Mouse (Mus musculus): Measurements from ENCODE around the gene Slc9a9. TPM values are rescaled to one million over a fixed set of nuclear protein-coding genes. Genes with fewer than 3 reads are reported as not detected.

Slc9a9 gene
- polyA plus RNA-seq, 1 experiment from 2014 or later: 5.1 TPM

- H3K27ac ChIP-seq (replicated peaks): no peak overlapping the region
- no peak overlapping the region for H3K4me3 ChIP-seq
- H3K4me2 ChIP-seq: no peak overlapping the region
- 53% methylated on average over 12 of the region's 12 CpGs for WGBS
- H3K9me3 ChIP-seq: no peaks in the 10 kb centered on the region
- H3K27me3 ChIP-seq: no peaks in the 10 kb centered on the region
- no peak for ATAC-seq (ENCODE audit: low FRiP score, low read depth)
- H3K9ac ChIP-seq: no peak overlapping the region
- H3K36me3 ChIP-seq: no peaks in the 10 kb centered on the region
- no peaks in the 10 kb centered on the region for H3K4me1 ChIP-seq (replicated peaks)
Measured at GRCm38 (mm10) chr9:95113157-95114135, 443.7 kb downstream of the Slc9a9 start.

GRCm38 (mm10) chr9:95120062-95120461, 450.4 kb downstream of the Slc9a9 start:
- no peak overlapping the region for H3K9ac ChIP-seq
- 65% methylated on average over 4 of the region's 4 CpGs for whole genome bisulfite sequencing
- no peaks in the 10 kb centered on the region for H3K27me3 ChIP-seq
- no peak for ATAC-seq (ENCODE audit: low FRiP score, low read depth)
- H3K4me3 ChIP-seq: no peak overlapping the region
- no peaks in the 10 kb centered on the region for H3K9me3 ChIP-seq
- H3K27ac ChIP-seq (replicated peaks): no peak overlapping the region
- no peaks in the 10 kb centered on the region for H3K36me3 ChIP-seq
- H3K4me1 ChIP-seq (replicated peaks): peaks cover 17% of the 10 kb centered on the region; the same call in 1 of the 2 replicates
- no peak overlapping the region for H3K4me2 ChIP-seq

DNA sequence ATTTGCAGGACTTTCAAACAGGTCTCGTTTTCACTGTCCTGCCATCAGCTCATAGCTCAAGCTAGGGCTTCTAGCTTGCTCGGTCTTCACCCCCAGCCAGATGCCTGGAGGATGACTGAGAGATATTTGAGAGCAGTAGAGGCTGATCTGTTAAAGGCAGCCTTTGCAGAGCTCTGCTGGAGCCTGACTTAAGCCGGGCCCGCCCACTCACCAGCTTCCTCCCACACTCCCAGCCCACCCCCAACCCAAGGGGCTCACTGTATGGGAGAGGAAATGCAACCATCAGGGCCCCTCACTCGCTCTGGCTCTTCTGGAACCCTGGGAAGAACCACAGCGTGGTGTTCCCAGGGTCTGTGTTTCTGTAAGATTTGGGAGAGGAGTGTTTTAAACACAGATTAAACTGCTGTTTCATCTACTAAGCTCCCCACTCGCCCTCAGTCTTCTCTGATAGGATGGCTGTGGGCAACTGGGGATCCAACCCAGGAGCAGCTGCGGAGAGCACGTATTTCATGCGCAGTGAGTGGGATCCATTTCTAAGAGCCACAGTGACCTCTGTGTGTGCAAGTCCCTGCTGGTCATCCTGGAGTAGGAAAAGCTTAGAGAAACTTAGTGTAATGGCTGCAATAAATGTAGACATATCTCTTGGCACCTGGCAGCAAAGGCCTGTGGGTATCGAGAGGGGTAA, 451.6 kb downstream of the Slc9a9 start:
- no peak overlapping the region for H3K4me2 ChIP-seq
- 39% methylated on average over 11 of the region's 11 CpGs for WGBS
- H3K4me1 ChIP-seq (replicated peaks): peaks cover 17% of the 10 kb centered on the region; the same call in 1 of the 2 replicates
- no peaks in the 10 kb centered on the region for H3K36me3 ChIP-seq
- H3K9me3 ChIP-seq: no peaks in the 10 kb centered on the region
- peak; percentile 43; the same call in 1 of the 2 replicates for ATAC-seq (ENCODE audit: low FRiP score, low read depth)
- no peaks in the 10 kb centered on the region for H3K27me3 ChIP-seq
- H3K4me3 ChIP-seq: no peak overlapping the region
- no peak overlapping the region for H3K9ac ChIP-seq
- no peak overlapping the region for H3K27ac ChIP-seq (replicated peaks)

GRCm38 (mm10) chr9:95125683-95126082, 456.0 kb downstream of the Slc9a9 start:
- Histone ChIP-seq H3K4me1 (replicated peaks) (peaks cover 6% of the 10 kb centered on the region; the same call in 1 of the 2 replicates), H3K27ac (replicated peaks) (no peak overlapping the region), H3K9me3 (no peaks in the 10 kb centered on the region), H3K4me3 (no peak overlapping the region), H3K36me3 (no peaks in the 10 kb centered on the region), H3K9ac (no peak overlapping the region), H3K4me2 (no peak overlapping the region), H3K27me3 (no peaks in the 10 kb centered on the region)
- ATAC-seq (ENCODE audit: low FRiP score, low read depth): no peak
- 77% methylated on average over 1 of the region's 1 CpGs for WGBS

- Histone ChIP-seq H3K4me1 (replicated peaks) (no peaks in the 10 kb centered on the region), H3K9me3 (no peaks in the 10 kb centered on the region), H3K27me3 (no peaks in the 10 kb centered on the region), H3K9ac (no peak overlapping the region), H3K4me3 (no peak overlapping the region), H3K4me2 (no peak overlapping the region), H3K27ac (replicated peaks) (no peak overlapping the region), H3K36me3 (no peaks in the 10 kb centered on the region)
- ATAC-seq (ENCODE audit: low FRiP score, low read depth): no peak
- WGBS: 87% methylated on average over 2 of the region's 2 CpGs
Measured at GRCm38 (mm10) chr9:95127774-95128173, 458.1 kb downstream of the Slc9a9 start.

- WGBS: 91% methylated on average over 10 of the region's 10 CpGs
- H3K27ac ChIP-seq (replicated peaks): no peak overlapping the region
- no peaks in the 10 kb centered on the region for H3K27me3 ChIP-seq
Measured at GRCm38 (mm10) chr9:95149206-95149729, 479.6 kb downstream of the Slc9a9 start.

DNA sequence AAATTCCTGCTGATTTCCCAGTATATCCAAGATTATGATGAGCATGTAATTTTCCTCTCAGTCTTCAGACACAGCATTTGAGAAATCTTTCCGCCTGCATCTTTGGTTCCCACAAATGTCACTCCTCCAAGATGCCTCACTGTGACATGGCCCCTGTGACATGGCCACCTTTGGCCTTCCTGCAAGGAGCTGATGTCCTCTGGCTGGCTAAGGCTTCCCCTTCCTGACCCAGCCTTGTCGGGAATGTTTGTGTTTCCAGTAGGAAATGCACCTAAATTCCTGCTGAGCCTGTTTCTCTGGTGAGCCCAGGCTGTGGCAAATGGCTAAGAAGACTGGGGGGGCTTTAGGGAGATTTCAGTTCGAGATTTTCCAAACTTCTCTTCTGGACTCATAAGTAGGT, 480.4 kb downstream of the Slc9a9 start:
- H3K4me2 ChIP-seq: no peak overlapping the region
- no peaks in the 10 kb centered on the region for H3K36me3 ChIP-seq
- H3K4me3 ChIP-seq: no peak overlapping the region
- H3K27ac ChIP-seq (replicated peaks): no peak overlapping the region
- H3K4me1 ChIP-seq (replicated peaks): no peaks in the 10 kb centered on the region
- H3K9ac ChIP-seq: no peak overlapping the region
- no peak for ATAC-seq (ENCODE audit: low FRiP score, low read depth)
- H3K9me3 ChIP-seq: no peaks in the 10 kb centered on the region
- 57% methylated on average over 3 of the region's 3 CpGs for WGBS
- H3K27me3 ChIP-seq: no peaks in the 10 kb centered on the region

More at GRCm38 (mm10) chr9:95149206-95149729, 479.6 kb downstream of the Slc9a9 start:
- Histone ChIP-seq H3K36me3 (no peaks in the 10 kb centered on the region), H3K4me1 (replicated peaks) (no peaks in the 10 kb centered on the region), H3K9me3 (no peaks in the 10 kb centered on the region), H3K9ac (no peak overlapping the region), H3K4me2 (no peak overlapping the region), H3K4me3 (no peak overlapping the region)
- ATAC-seq (ENCODE audit: low FRiP score, low read depth): no peak

- H3K27me3 ChIP-seq: no peaks in the 10 kb centered on the region
- H3K36me3 ChIP-seq: no peaks in the 10 kb centered on the region
- H3K9ac ChIP-seq: no peak overlapping the region
- no peak overlapping the region for H3K4me2 ChIP-seq
- ATAC-seq (ENCODE audit: low FRiP score, low read depth): no peak
- no peaks in the 10 kb centered on the region for H3K9me3 ChIP-seq
- 67% methylated on average over 3 of the region's 3 CpGs for WGBS
- no peak overlapping the region for H3K4me3 ChIP-seq
- H3K27ac ChIP-seq (replicated peaks): no peak overlapping the region
- H3K4me1 ChIP-seq (replicated peaks): no peaks in the 10 kb centered on the region
Measured at GRCm38 (mm10) chr9:95150597-95150996, 480.9 kb downstream of the Slc9a9 start.

GRCm38 (mm10) chr9:95150998-95151397, 481.3 kb downstream of the Slc9a9 start:
- H3K9ac ChIP-seq: no peak overlapping the region

GRCm38 (mm10) chr9:95151746-95152145, 482.0 kb downstream of the Slc9a9 start:
- H3K4me3 ChIP-seq: no peak overlapping the region
- H3K9ac ChIP-seq: no peak overlapping the region
- no peak; the same call in 1 of the 2 replicates for ATAC-seq (ENCODE audit: low FRiP score, low read depth)
- H3K4me1 ChIP-seq (replicated peaks): no peaks in the 10 kb centered on the region
- H3K27ac ChIP-seq (replicated peaks): no peak overlapping the region
- WGBS: 69% methylated on average over 4 of the region's 4 CpGs
- no peaks in the 10 kb centered on the region for H3K9me3 ChIP-seq
- H3K36me3 ChIP-seq: no peaks in the 10 kb centered on the region
- no peaks in the 10 kb centered on the region for H3K27me3 ChIP-seq
- no peak overlapping the region for H3K4me2 ChIP-seq

More at GRCm38 (mm10) chr9:95150998-95151397, 481.3 kb downstream of the Slc9a9 start:
- WGBS: 61% methylated on average over 4 of the region's 4 CpGs
- ATAC-seq (ENCODE audit: low FRiP score, low read depth): 0 out of 2 replicates have a peak, but pooled peaks have one; percentile 17
- no peak overlapping the region for H3K4me2 ChIP-seq
- H3K9me3 ChIP-seq: no peaks in the 10 kb centered on the region
- H3K27me3 ChIP-seq: no peaks in the 10 kb centered on the region
- H3K36me3 ChIP-seq: no peaks in the 10 kb centered on the region
- no peaks in the 10 kb centered on the region for H3K4me1 ChIP-seq (replicated peaks)
- no peak overlapping the region for H3K4me3 ChIP-seq
- no peak overlapping the region for H3K27ac ChIP-seq (replicated peaks)

GRCm38 (mm10) chr9:95153966-95154365, 484.3 kb downstream of the Slc9a9 start:
- Histone ChIP-seq H3K4me3 (no peak overlapping the region), H3K36me3 (no peaks in the 10 kb centered on the region), H3K4me2 (no peak overlapping the region), H3K27me3 (no peaks in the 10 kb centered on the region), H3K9ac (no peak overlapping the region), H3K27ac (replicated peaks) (no peak overlapping the region), H3K9me3 (no peaks in the 10 kb centered on the region), H3K4me1 (replicated peaks) (peaks cover 1% of the 10 kb centered on the region; the same call in 1 of the 2 replicates)
- no peak for ATAC-seq (ENCODE audit: low FRiP score, low read depth)
- WGBS: 86% methylated on average over 6 of the region's 6 CpGs

DNA sequence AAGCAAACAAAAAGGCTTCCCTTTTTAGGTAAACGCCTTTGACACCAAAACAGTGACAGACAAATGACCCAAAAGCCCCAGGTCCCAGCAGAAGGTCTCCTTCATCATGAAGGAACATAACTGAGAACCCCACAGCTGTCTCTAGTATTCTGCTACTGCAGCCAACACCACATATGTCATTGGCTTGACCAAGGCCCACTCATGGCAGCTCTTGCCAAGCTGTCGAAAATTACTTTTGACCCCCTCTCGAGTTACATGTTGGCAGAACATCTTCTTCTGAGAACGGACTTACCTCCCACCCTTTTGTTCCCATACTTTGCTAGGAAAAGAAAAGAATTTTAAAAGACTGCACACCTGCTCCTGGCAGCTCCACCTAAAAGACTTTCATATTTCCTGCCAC, 488.2 kb downstream of the Slc9a9 start:
- H3K36me3 ChIP-seq: no peaks in the 10 kb centered on the region
- no peak overlapping the region for H3K9ac ChIP-seq
- no peak overlapping the region for H3K4me3 ChIP-seq
- no peaks in the 10 kb centered on the region for H3K27me3 ChIP-seq
- H3K27ac ChIP-seq (replicated peaks): no peak overlapping the region
- WGBS: 84% methylated on average over 4 of the region's 4 CpGs
- peaks cover 5% of the 10 kb centered on the region for H3K4me1 ChIP-seq (replicated peaks)
- no peaks in the 10 kb centered on the region for H3K9me3 ChIP-seq
- ATAC-seq (ENCODE audit: low FRiP score, low read depth): no peak
- H3K4me2 ChIP-seq: no peak overlapping the region
